Mouse (Mus musculus) stomach, postnatal 0 days (tissue): ENCODE measurements around the gene St3gal5. TPM values are rescaled to one million over a fixed set of nuclear protein-coding genes. Genes with fewer than 3 reads are reported as not detected.
"Not testable (repeated sequence)": the region's sequence is repeated elsewhere in the genome, so short reads cannot be mapped to it uniquely, and the experiment has no call there.

ENCODE experiments used
- ATAC-seq: fragments of 200-750 bp; cut with Nextera tagmentation; 2 replicates; pipeline ENCODE4 v1.8.0; 2017; ENCODE audit not compliant: low FRiP score, low TSS enrichment
- DNase-seq: peaks from one replicate; pipeline ENCODE4 v3.0.0-alpha.2; 2016; ENCODE audit warnings: low spot score
- H3K27ac ChIP-seq: fragments of 300-500 bp; sonication (generic); replicated peaks from 2 replicates; pipeline ENCODE4 v1.5.1; 2014; ENCODE audit warnings: mild to moderate bottlenecking, control low read depth
- H3K27me3 ChIP-seq: fragments of 300-500 bp; sonication (generic); 2 replicates; pipeline ENCODE4 v1.6.1; 2014; ENCODE audit warnings: low read length; ENCODE audit not compliant: control insufficient read depth, insufficient read depth
- H3K36me3 ChIP-seq: fragments of 300-500 bp; sonication (generic); 2 replicates; pipeline ENCODE4 v1.6.1; 2014; ENCODE audit warnings: low read length, mixed read lengths; ENCODE audit not compliant: control insufficient read depth, insufficient read depth
- H3K4me1 ChIP-seq: fragments of 300-500 bp; sonication (generic); replicated peaks from 2 replicates; pipeline ENCODE4 v1.6.1; 2014; ENCODE audit warnings: antibody characterized with exemption; ENCODE audit not compliant: control insufficient read depth, insufficient read depth
- H3K4me2 ChIP-seq: fragments of 300-500 bp; sonication (generic); replicated peaks from 2 replicates; pipeline ENCODE4 v1.6.1; 2014; ENCODE audit warnings: low read depth, mild to moderate bottlenecking, control low read depth, moderate library complexity
- H3K4me3 ChIP-seq: fragments of 300-500 bp; sonication (generic); 2 replicates; pipeline ENCODE4 v1.5.1; 2014; ENCODE audit warnings: low read depth, low read length, control low read depth
- H3K9ac ChIP-seq: fragments of 300-500 bp; sonication (generic); 2 replicates; pipeline ENCODE4 v1.6.1; 2014; ENCODE audit warnings: mild to moderate bottlenecking, low read length, control low read depth, mixed read lengths
- H3K9me3 ChIP-seq: fragments of 300-500 bp; sonication (generic); 2 replicates; pipeline ENCODE4 v1.6.1; 2016; ENCODE audit warnings: low read length; ENCODE audit not compliant: control insufficient read depth
- CTCF ChIP-seq: IDR thresholded peaks from 2 replicates; pipeline ENCODE4 v1.5.1; 2016; ENCODE audit warnings: antibody characterized with exemption, low read depth, mild to moderate bottlenecking, moderate library complexity
- EP300 ChIP-seq: optimal IDR thresholded peaks from 2 replicates; pipeline ENCODE3; 2016; ENCODE audit warnings: antibody characterized with exemption
- WGBS: fragments of 180-500 bp; shearing (Covaris S2); extraction: QIAGEN DNeasy Blood & Tissue Kit; methylation state at CpG from one replicate; pipeline ENCODE4 v1.1.7; 2014; 5-methylcytosine and 5-hydroxymethylcytosine counted together
- polyA plus RNA-seq: library from polyadenylated mRNA; unstranded; fragments of >200 nt; fragmentation: Nextera tagmentation; extraction: Ambion mirVana; gene quantifications from 2 replicates; pipeline ENCODE4 v1.2.1, GENCODE M21; 2015

The St3gal5 gene
- polyA plus RNA-seq, 1 experiment from 2014 or later = 14.2 TPM

- H3K4me3 ChIP-seq = no peak overlapping the region
- no peaks in the 10 kb centered on the region for H3K4me1 ChIP-seq
- H3K9me3 ChIP-seq = no peaks in the 10 kb centered on the region
- H3K9ac ChIP-seq = no peak overlapping the region
- TF ChIP-seq CTCF = no peak
- TF ChIP-seq EP300 = no peak
- DNase-seq (no peak), ATAC-seq (0 out of 2 replicates have a peak, but pooled peaks have one; percentile 40)
- no peak overlapping the region for H3K4me2 ChIP-seq
- 67% methylated on average over 2 of the region's 2 CpGs for WGBS
- no peak overlapping the region for H3K27ac ChIP-seq
- no peaks in the 10 kb centered on the region for H3K27me3 ChIP-seq
- no peaks in the 10 kb centered on the region for H3K36me3 ChIP-seq
These were observed 40.8 kb upstream of the St3gal5 start for GRCm38 (mm10) chr6:72056548-72056947.

- TF ChIP-seq EP300 (no peak), CTCF (no peak)
- no peak for DNase-seq
- 88% methylated on average over 9 of the region's 9 CpGs for WGBS
- Histone ChIP-seq H3K4me1 (no peaks in the 10 kb centered on the region), H3K27ac (no peak overlapping the region), H3K4me2 (no peak overlapping the region), H3K27me3 (no peaks in the 10 kb centered on the region), H3K4me3 (no peak overlapping the region), H3K9me3 (no peaks in the 10 kb centered on the region), H3K36me3 (no peaks in the 10 kb centered on the region), H3K9ac (no peak overlapping the region)
- ATAC-seq = no peak
These were observed 38.9 kb upstream of the St3gal5 start for GRCm38 (mm10) chr6:72058398-72058889.

- not testable (repeated sequence) for H3K4me3 ChIP-seq, H3K4me1 ChIP-seq, H3K9ac ChIP-seq, ATAC-seq, H3K27ac ChIP-seq, H3K36me3 ChIP-seq, H3K9me3 ChIP-seq, DNase-seq, H3K27me3 ChIP-seq, H3K4me2 ChIP-seq
- whole genome bisulfite sequencing = 35% methylated on average over 9 of the region's 10 CpGs
These were observed 36.7 kb upstream of the St3gal5 start for GRCm38 (mm10) chr6:72060677-72061076.

GRCm38 (mm10) chr6:72063718-72064117 is 33.7 kb upstream of the St3gal5 start:
- WGBS = 54% methylated on average over 6 of the region's 6 CpGs
- DNase-seq (no peak), ATAC-seq (no peak)
- H3K27ac ChIP-seq = no peak overlapping the region
- H3K4me2 ChIP-seq = no peak overlapping the region
- TF ChIP-seq EP300 (no peak), CTCF (no peak)
- H3K4me1 ChIP-seq = no peaks in the 10 kb centered on the region
- no peaks in the 10 kb centered on the region for H3K9me3 ChIP-seq
- H3K36me3 ChIP-seq = no peaks in the 10 kb centered on the region
- H3K27me3 ChIP-seq = no peaks in the 10 kb centered on the region
- no peak overlapping the region for H3K9ac ChIP-seq
- H3K4me3 ChIP-seq = no peak overlapping the region

- H3K4me2 ChIP-seq = no peak overlapping the region
- no peak overlapping the region for H3K4me3 ChIP-seq
- no peak overlapping the region for H3K27ac ChIP-seq
- no peak overlapping the region for H3K9ac ChIP-seq
- H3K36me3 ChIP-seq = no peaks in the 10 kb centered on the region
- ATAC-seq (no peak), DNase-seq (no peak)
- TF ChIP-seq EP300 (no peak), CTCF (no peak)
- WGBS = 43% methylated on average over 9 of the region's 10 CpGs
- H3K4me1 ChIP-seq = no peaks in the 10 kb centered on the region
- H3K9me3 ChIP-seq = no peaks in the 10 kb centered on the region
- H3K27me3 ChIP-seq = no peaks in the 10 kb centered on the region
These were observed 31.4 kb upstream of the St3gal5 start for GRCm38 (mm10) chr6:72065988-72066387.

- Histone ChIP-seq H3K9ac (no peak overlapping the region), H3K4me3 (no peak overlapping the region), H3K27me3 (no peaks in the 10 kb centered on the region), H3K36me3 (no peaks in the 10 kb centered on the region), H3K4me2 (no peak overlapping the region), H3K27ac (no peak overlapping the region), H3K9me3 (no peaks in the 10 kb centered on the region), H3K4me1 (no peaks in the 10 kb centered on the region)
- WGBS = 86% methylated on average over 4 of the region's 4 CpGs
- TF ChIP-seq EP300 (no peak), CTCF (no peak)
- ATAC-seq (no peak), DNase-seq (no peak)
These were observed 29.0 kb upstream of the St3gal5 start for GRCm38 (mm10) chr6:72068436-72068835.
